Mouse (Mus musculus): Measurements from ENCODE around the gene Ucn. TPM values are rescaled to one million over a fixed set of nuclear protein-coding genes. Genes with fewer than 3 reads are reported as not detected.
A peak's percentile ranks its signal among the peaks of the same experiment; 100 is the strongest.

The Ucn gene
- polyA plus RNA-seq, 1 experiment from 2014 or later: not detected

- no peaks in the 10 kb centered on the region for H3K4me1 ChIP-seq (ENCODE audit: insufficient read depth, low read depth, low read length)
- TF ChIP-seq CTCF (IDR thresholded peaks at IDR 0.05) (no peak), EP300 (IDR thresholded peaks at IDR 0.05) (no peak)
- H3K4me2 ChIP-seq (replicated peaks; ENCODE audit: low read depth, low read length): no peak overlapping the region
- no peaks in the 10 kb centered on the region for H3K36me3 ChIP-seq (ENCODE audit: insufficient read depth, low read length)
- H3K4me3 ChIP-seq (ENCODE audit: low read depth, low read length): no peak overlapping the region
- DNase-seq (ENCODE audit: low spot score) (no peak), ATAC-seq (no peak)
- no peak overlapping the region for H3K9ac ChIP-seq (replicated peaks; ENCODE audit: low read depth)
- no peak overlapping the region for H3K27ac ChIP-seq (ENCODE audit: low read length)
- no peaks in the 10 kb centered on the region for H3K27me3 ChIP-seq (replicated peaks; ENCODE audit: insufficient read depth, low read length)
- H3K9me3 ChIP-seq (ENCODE audit: low read length): no peaks in the 10 kb centered on the region
- WGBS: 80% methylated on average over 8 of the region's 8 CpGs
Observed at GRCm38 (mm10) chr5:31121111-31121510, 17.5 kb downstream of the Ucn start.

GRCm38 (mm10) chr5:31116912-31117311 is 21.7 kb downstream of the Ucn start:
- WGBS: 23% methylated on average over 10 of the region's 10 CpGs
- ATAC-seq: no peak
- DNase-seq (ENCODE audit: low spot score): no peak
- no peak overlapping the region for H3K4me3 ChIP-seq (ENCODE audit: low read depth, low read length)
- H3K27me3 ChIP-seq (replicated peaks; ENCODE audit: insufficient read depth, low read length): no peaks in the 10 kb centered on the region
- TF ChIP-seq CTCF (IDR thresholded peaks at IDR 0.05) (no peak), EP300 (IDR thresholded peaks at IDR 0.05) (no peak)
- H3K9me3 ChIP-seq (ENCODE audit: low read length): no peaks in the 10 kb centered on the region
- H3K9ac ChIP-seq (replicated peaks; ENCODE audit: low read depth): no peak overlapping the region
- no peak overlapping the region for H3K27ac ChIP-seq (ENCODE audit: low read length)
- no peaks in the 10 kb centered on the region for H3K36me3 ChIP-seq (ENCODE audit: insufficient read depth, low read length)
- no peak overlapping the region for H3K4me2 ChIP-seq (replicated peaks; ENCODE audit: low read depth, low read length)
- H3K4me1 ChIP-seq (ENCODE audit: insufficient read depth, low read depth, low read length): no peaks in the 10 kb centered on the region

- 19% methylated on average over 3 of the region's 3 CpGs for WGBS
- H3K9me3 ChIP-seq (ENCODE audit: low read length): no peaks in the 10 kb centered on the region
- no peak for ATAC-seq
- H3K9ac ChIP-seq (replicated peaks; ENCODE audit: low read depth): no peak within 1 kb of the TSS
- no peaks in the 10 kb centered on the region for H3K36me3 ChIP-seq (ENCODE audit: insufficient read depth, low read length)
- H3K27ac ChIP-seq (ENCODE audit: low read length): no peak within 1 kb of the TSS
- TF ChIP-seq EP300 (IDR thresholded peaks at IDR 0.05): no peak
- no peak for TF ChIP-seq CTCF (IDR thresholded peaks at IDR 0.05)
- no peaks in the 10 kb centered on the region for H3K27me3 ChIP-seq (replicated peaks; ENCODE audit: insufficient read depth, low read length)
- no peak within 1 kb of the TSS for H3K4me2 ChIP-seq (replicated peaks; ENCODE audit: low read depth, low read length)
- no peaks in the 10 kb centered on the region for H3K4me1 ChIP-seq (ENCODE audit: insufficient read depth, low read depth, low read length)
- no peak within 1 kb of the TSS for H3K4me3 ChIP-seq (ENCODE audit: low read depth, low read length)
- DNase-seq (ENCODE audit: low spot score): no peak
Observed at GRCm38 (mm10) chr5:31116354-31116753, 22.3 kb downstream of the Ucn start, which contains the start of gene Trim54. Gene Trim54 (plus strand): TSS chr5:31116712.

- no peak overlapping the region for H3K27ac ChIP-seq (ENCODE audit: low read length)
- H3K9ac ChIP-seq (replicated peaks; ENCODE audit: low read depth): no peak overlapping the region
- no peaks in the 10 kb centered on the region for H3K27me3 ChIP-seq (replicated peaks; ENCODE audit: insufficient read depth, low read length)
- 25% methylated on average over 7 of the region's 7 CpGs for WGBS
- no peak overlapping the region for H3K4me3 ChIP-seq (ENCODE audit: low read depth, low read length)
- DNase-seq (ENCODE audit: low spot score): peak; percentile 31
- H3K4me2 ChIP-seq (replicated peaks; ENCODE audit: low read depth, low read length): no peak overlapping the region
- no peaks in the 10 kb centered on the region for H3K4me1 ChIP-seq (ENCODE audit: insufficient read depth, low read depth, low read length)
- H3K36me3 ChIP-seq (ENCODE audit: insufficient read depth, low read length): no peaks in the 10 kb centered on the region
- peak; percentile 63 for TF ChIP-seq CTCF (IDR thresholded peaks at IDR 0.05)
- TF ChIP-seq EP300 (IDR thresholded peaks at IDR 0.05): no peak
- no peak for ATAC-seq
- H3K9me3 ChIP-seq (ENCODE audit: low read length): no peaks in the 10 kb centered on the region
Observed at GRCm38 (mm10) chr5:31110781-31111180, 27.8 kb downstream of the Ucn start.

- Histone ChIP-seq H3K4me3 (ENCODE audit: low read depth, low read length) (no peak within 1 kb of the TSS), H3K4me1 (ENCODE audit: insufficient read depth, low read depth, low read length) (no peaks in the 10 kb centered on the region), H3K9ac (replicated peaks; ENCODE audit: low read depth) (no peak within 1 kb of the TSS), H3K27me3 (replicated peaks; ENCODE audit: insufficient read depth, low read length) (no peaks in the 10 kb centered on the region), H3K27ac (ENCODE audit: low read length) (no peak within 1 kb of the TSS), H3K4me2 (replicated peaks; ENCODE audit: low read depth, low read length) (no peak within 1 kb of the TSS), H3K9me3 (ENCODE audit: low read length) (no peaks in the 10 kb centered on the region), H3K36me3 (ENCODE audit: insufficient read depth, low read length) (no peaks in the 10 kb centered on the region)
- ATAC-seq (no peak), DNase-seq (ENCODE audit: low spot score) (no peak)
- TF ChIP-seq CTCF (IDR thresholded peaks at IDR 0.05) (no peak), EP300 (IDR thresholded peaks at IDR 0.05) (no peak)
- WGBS: 90% methylated on average over 18 of the region's 18 CpGs
Observed at GRCm38 (mm10) chr5:31108000-31108490, 30.6 kb downstream of the Ucn start, which contains the start of gene Slc30a3. Gene Slc30a3 (minus strand): TSS chr5:31108237.

- DNase-seq (ENCODE audit: low spot score) (no peak), ATAC-seq (no peak)
- no peaks in the 10 kb centered on the region for H3K27me3 ChIP-seq (replicated peaks; ENCODE audit: insufficient read depth, low read length)
- no peaks in the 10 kb centered on the region for H3K4me1 ChIP-seq (ENCODE audit: insufficient read depth, low read depth, low read length)
- H3K27ac ChIP-seq (ENCODE audit: low read length): no peak within 1 kb of the TSS
- H3K9ac ChIP-seq (replicated peaks; ENCODE audit: low read depth): no peak within 1 kb of the TSS
- no peak within 1 kb of the TSS for H3K4me2 ChIP-seq (replicated peaks; ENCODE audit: low read depth, low read length)
- 83% methylated on average over 9 of the region's 9 CpGs for WGBS
- no peaks in the 10 kb centered on the region for H3K36me3 ChIP-seq (ENCODE audit: insufficient read depth, low read length)
- no peak within 1 kb of the TSS for H3K4me3 ChIP-seq (ENCODE audit: low read depth, low read length)
- H3K9me3 ChIP-seq (ENCODE audit: low read length): no peaks in the 10 kb centered on the region
- TF ChIP-seq EP300 (IDR thresholded peaks at IDR 0.05) (no peak), CTCF (IDR thresholded peaks at IDR 0.05) (no peak)
Observed at GRCm38 (mm10) chr5:31105814-31106335, 32.8 kb downstream of the Ucn start, which contains the start of gene Dnajc5g. Gene Dnajc5g (plus strand): TSS chr5:31106285.
